Mouse (Mus musculus) thymus, postnatal 25 days (tissue): ENCODE data around the gene Mrto4.
A peak's percentile ranks its signal among the peaks of the same experiment; 100 is the strongest.

Experiments used
- DNase-seq: peaks from one replicate; pipeline ENCODE4 v3.0.0; 2022

Gene Mrto4

GRCm38 (mm10) chr4:139338145-139338544, 14.2 kb downstream of the Mrto4 start:
- DNase-seq, result no peak

- DNase-seq, result peak; percentile 83
Observed at GRCm38 (mm10) chr4:139336822-139337483, 15.4 kb downstream of the Mrto4 start.

GRCm38 (mm10) chr4:139335507-139335906, 16.9 kb downstream of the Mrto4 start:
- no peak for DNase-seq

- DNase-seq, result no peak
Observed at GRCm38 (mm10) chr4:139334631-139335295, 17.6 kb downstream of the Mrto4 start.

- peak; percentile 88 for DNase-seq
Observed at GRCm38 (mm10) chr4:139330605-139331004, 21.8 kb downstream of the Mrto4 start.

- no peak for DNase-seq
Observed at GRCm38 (mm10) chr4:139319740-139320139, 32.6 kb downstream of the Mrto4 start.

GRCm38 (mm10) chr4:139318449-139318848, 33.9 kb downstream of the Mrto4 start:
- DNase-seq, result no peak

GRCm38 (mm10) chr4:139312632-139313031, 39.7 kb downstream of the Mrto4 start:
- DNase-seq, result peak; percentile 59

GRCm38 (mm10) chr4:139311707-139312106, 40.7 kb downstream of the Mrto4 start:
- DNase-seq, result no peak

- DNase-seq, result no peak
Observed at GRCm38 (mm10) chr4:139310899-139311701, 41.3 kb downstream of the Mrto4 start.

GRCm38 (mm10) chr4:139310171-139310898, 42.0 kb downstream of the Mrto4 start, which contains the start of the genes Pqlc2 and Akr7a5:
TSS of gene Pqlc2 (minus strand) at chr4:139310708.
TSS of gene Akr7a5 (plus strand) at chr4:139310744.
- peak; percentile 99 for DNase-seq

- DNase-seq, result no peak
Observed at GRCm38 (mm10) chr4:139309651-139310050, 42.7 kb downstream of the Mrto4 start.

- no peak for DNase-seq
Observed at GRCm38 (mm10) chr4:139307916-139308315, 44.5 kb downstream of the Mrto4 start.

GRCm38 (mm10) chr4:139305521-139305920, 46.9 kb downstream of the Mrto4 start:
- no peak for DNase-seq

GRCm38 (mm10) chr4:139302241-139302640, 50.1 kb downstream of the Mrto4 start:
- no peak for DNase-seq

- no peak for DNase-seq
Observed at GRCm38 (mm10) chr4:139301780-139302179, 50.6 kb downstream of the Mrto4 start.

- DNase-seq, result no peak
Observed at GRCm38 (mm10) chr4:139298671-139299366, 53.6 kb downstream of the Mrto4 start.

GRCm38 (mm10) chr4:139297566-139297965, 54.8 kb downstream of the Mrto4 start:
- DNase-seq, result no peak
